Mouse (Mus musculus) neural tube, embryonic 10.5 days (tissue): Measurements from ENCODE around the gene Alg9.

Experiments
- DNase-seq: peaks from one replicate; pipeline ENCODE4 v3.0.0-alpha.2; 2017; ENCODE audit warnings: low spot score; ENCODE audit errors: extremely low spot score

The Alg9 gene

GRCm38 (mm10) chr9:50756711-50757110 lies 18.1 kb upstream of the Alg9 start:
- DNase-seq: no peak

GRCm38 (mm10) chr9:50761520-50762243 lies 13.1 kb upstream of the Alg9 start:
- no peak for DNase-seq

GRCm38 (mm10) chr9:50763331-50763730 lies 11.5 kb upstream of the Alg9 start:
- DNase-seq: no peak

- DNase-seq: no peak
Measured at GRCm38 (mm10) chr9:50767531-50768106, 7.2 kb upstream of the Alg9 start.

- DNase-seq: peak; percentile 98
Measured at GRCm38 (mm10) chr9:50768107-50769002, 6.5 kb upstream of the Alg9 start, which contains the start of gene Fdxacb1. Gene Fdxacb1, plus strand, starts transcription at chr9:50768236.

- DNase-seq: no peak
Measured at GRCm38 (mm10) chr9:50770011-50770410, 4.8 kb upstream of the Alg9 start.

- no peak for DNase-seq
Measured at GRCm38 (mm10) chr9:50774026-50774462, 775 bp upstream of the Alg9 start.

GRCm38 (mm10) chr9:50775662-50776126 lies 875 bp downstream of the Alg9 start:
- DNase-seq: no peak

GRCm38 (mm10) chr9:50776162-50776760 lies 1.4 kb downstream of the Alg9 start:
- no peak for DNase-seq

- peak; percentile 33 for DNase-seq
Measured at GRCm38 (mm10) chr9:50782155-50782554, 7.3 kb downstream of the Alg9 start.

GRCm38 (mm10) chr9:50795266-50795665 lies 20.4 kb downstream of the Alg9 start:
- DNase-seq: no peak

- no peak for DNase-seq
Measured at GRCm38 (mm10) chr9:50796776-50797175, 22.0 kb downstream of the Alg9 start.

- no peak for DNase-seq
Measured at GRCm38 (mm10) chr9:50797641-50798040, 22.8 kb downstream of the Alg9 start.

- no peak for DNase-seq
Measured at GRCm38 (mm10) chr9:50798368-50798767, 23.5 kb downstream of the Alg9 start.

- DNase-seq: no peak
Measured at GRCm38 (mm10) chr9:50800985-50801384, 26.2 kb downstream of the Alg9 start.

GRCm38 (mm10) chr9:50803055-50803671 lies 28.3 kb downstream of the Alg9 start:
- DNase-seq: no peak

GRCm38 (mm10) chr9:50808471-50808870 lies 33.7 kb downstream of the Alg9 start:
- no peak for DNase-seq

- DNase-seq: no peak
Measured at GRCm38 (mm10) chr9:50809146-50809545, 34.3 kb downstream of the Alg9 start.

GRCm38 (mm10) chr9:50811187-50811586 lies 36.4 kb downstream of the Alg9 start:
- no peak for DNase-seq

- DNase-seq: no peak
Measured at GRCm38 (mm10) chr9:50811746-50812145, 36.9 kb downstream of the Alg9 start.

- no peak for DNase-seq
Measured at GRCm38 (mm10) chr9:50813796-50814195, 39.0 kb downstream of the Alg9 start.
